Mouse (Mus musculus) small intestine, adult 2 months (tissue): ENCODE measurements around the gene Tcirg1. TPM values are rescaled to one million over a fixed set of nuclear protein-coding genes. Genes with fewer than 3 reads are reported as not detected.
A peak's percentile ranks its signal among the peaks of the same experiment; 100 is the strongest.

Experiments used
- H3K27ac ChIP-seq: fragments of 200-500 bp; 2 replicates; pipeline ENCODE4 v1.5.1; 2012; ENCODE audit warnings: low read depth, low read length, control low read depth, inconsistent platforms; ENCODE audit not compliant: insufficient read depth
- H3K27me3 ChIP-seq: fragments of 200-500 bp; 2 replicates; pipeline ENCODE4 v1.6.1; 2012; ENCODE audit warnings: mild to moderate bottlenecking, moderate library complexity, low read length, inconsistent platforms; ENCODE audit not compliant: control insufficient read depth, insufficient read depth
- H3K36me3 ChIP-seq: fragments of 200-500 bp; 2 replicates; pipeline ENCODE4 v1.6.1; 2012; ENCODE audit warnings: mild to moderate bottlenecking, low read length, control low read depth, inconsistent platforms; ENCODE audit not compliant: control insufficient read depth, insufficient read depth
- H3K4me1 ChIP-seq: fragments of 200-500 bp; 2 replicates; pipeline ENCODE4 v1.6.1; 2012; ENCODE audit warnings: low read length, inconsistent platforms, mixed read lengths; ENCODE audit not compliant: control insufficient read depth, insufficient read depth, insufficient read length
- H3K4me3 ChIP-seq: fragments of 200-500 bp; 2 replicates; pipeline ENCODE4 v1.5.1; 2012; ENCODE audit warnings: low read depth, mild to moderate bottlenecking, control low read depth, inconsistent platforms, low read length, moderate library complexity
- CTCF ChIP-seq: fragments of 200-500 bp; IDR thresholded peaks from 2 replicates; pipeline ENCODE4 v1.5.1; 2012; ENCODE audit warnings: low read depth, mild to moderate bottlenecking, control low read depth, inconsistent platforms, low read length, moderate library complexity, mixed read lengths; ENCODE audit not compliant: insufficient replicate concordance, insufficient read length; ENCODE audit errors: extremely low read depth
- POLR2A ChIP-seq: fragments of 200-500 bp; IDR thresholded peaks from 2 replicates; pipeline ENCODE4 v1.6.1; 2012; ENCODE audit warnings: low read depth, mild to moderate bottlenecking, control low read depth, inconsistent platforms, low read length, moderate library complexity
- WGBS: fragments of 180-500 bp; shearing (Covaris S2); methylation state at CpG from one replicate; pipeline ENCODE4 v1.1.7; 2018; 5-methylcytosine and 5-hydroxymethylcytosine counted together
- polyA plus RNA-seq: library from polyadenylated mRNA; depleted of rRNA; stranded (reverse); fragments of >200 nt; gene quantifications from 2 replicates; pipeline ENCODE4 v1.2.3, GENCODE M21; 2012

Gene Tcirg1
- polyA plus RNA-seq, 1 experiment = 148 TPM

DNA sequence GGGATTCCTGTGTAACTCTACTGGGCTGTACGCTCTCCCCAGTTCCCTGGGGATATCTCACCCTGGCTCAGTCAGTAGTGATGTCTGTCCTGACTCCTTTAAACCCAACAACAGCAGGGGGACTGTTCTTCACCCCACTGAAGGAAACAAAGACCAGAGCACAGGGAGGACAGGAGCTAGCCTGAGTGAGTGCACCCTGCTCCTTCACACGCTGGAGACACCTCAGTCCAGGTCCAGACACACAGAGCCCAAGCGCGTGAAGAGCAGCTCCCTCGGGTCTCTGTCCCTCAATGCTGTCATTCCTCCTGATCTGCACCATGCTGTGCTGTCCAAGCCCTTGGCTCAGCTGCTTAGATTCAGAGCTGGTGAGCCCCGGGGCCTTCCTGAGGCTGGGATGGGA is 19.8 kb upstream of the Tcirg1 start:
- Histone ChIP-seq H3K36me3 (no peaks in the 10 kb centered on the region), H3K27ac (no peak overlapping the region), H3K4me3 (no peak overlapping the region), H3K4me1 (peaks cover 54% of the 10 kb centered on the region), H3K27me3 (no peaks in the 10 kb centered on the region)
- TF ChIP-seq POLR2A (no peak), CTCF (no peak)
- WGBS = 75% methylated on average over 6 of the region's 6 CpGs

DNA sequence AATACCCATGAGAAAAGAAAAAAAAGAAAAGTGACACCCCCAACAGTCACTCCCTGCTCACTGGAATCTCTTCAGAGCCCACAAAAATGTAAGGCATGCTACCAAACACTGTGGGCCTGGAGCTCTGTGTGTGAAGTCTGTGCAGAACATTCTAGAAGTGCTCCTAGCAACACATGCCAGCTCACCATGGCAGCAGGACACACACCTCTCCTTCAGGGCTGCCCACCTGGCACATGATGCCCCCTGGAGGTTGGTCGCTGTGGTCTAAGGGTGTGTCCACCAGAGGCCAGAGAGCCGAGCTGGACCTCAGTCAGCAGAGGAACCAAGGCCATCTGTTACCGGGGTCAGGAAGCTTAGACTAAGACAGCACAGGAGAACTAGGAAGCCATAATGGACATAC is 19.3 kb upstream of the Tcirg1 start:
- Histone ChIP-seq H3K27me3 (no peaks in the 10 kb centered on the region), H3K4me1 (peaks cover 54% of the 10 kb centered on the region), H3K36me3 (no peaks in the 10 kb centered on the region), H3K27ac (no peak overlapping the region), H3K4me3 (no peak overlapping the region)
- 47% methylated on average over 3 of the region's 3 CpGs for WGBS
- TF ChIP-seq POLR2A (no peak), CTCF (no peak)

DNA sequence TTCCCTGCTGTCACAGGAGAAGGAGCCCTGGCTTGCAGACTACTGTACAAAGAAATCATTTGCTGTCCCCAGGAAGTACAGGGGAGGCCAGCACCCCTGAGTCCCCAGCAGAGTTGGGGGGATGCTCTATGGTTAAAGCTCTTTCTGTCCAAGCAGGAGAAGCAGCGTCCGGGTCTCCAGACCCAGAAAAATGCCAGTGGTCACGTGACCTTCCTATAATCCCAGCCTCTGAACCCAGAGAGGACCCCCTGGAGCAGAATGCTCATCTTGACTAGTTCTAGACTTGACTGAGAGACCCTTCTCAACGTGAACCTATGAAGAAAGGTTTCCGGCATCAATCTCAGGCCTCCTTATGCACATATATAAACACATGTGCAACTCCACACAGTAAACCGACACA is 18.9 kb upstream of the Tcirg1 start:
- Histone ChIP-seq H3K27me3 (no peaks in the 10 kb centered on the region), H3K36me3 (no peaks in the 10 kb centered on the region), H3K4me1 (peaks cover 54% of the 10 kb centered on the region), H3K4me3 (no peak overlapping the region), H3K27ac (no peak overlapping the region)
- TF ChIP-seq POLR2A (no peak), CTCF (no peak)
- 90% methylated on average over 6 of the region's 6 CpGs for WGBS

DNA sequence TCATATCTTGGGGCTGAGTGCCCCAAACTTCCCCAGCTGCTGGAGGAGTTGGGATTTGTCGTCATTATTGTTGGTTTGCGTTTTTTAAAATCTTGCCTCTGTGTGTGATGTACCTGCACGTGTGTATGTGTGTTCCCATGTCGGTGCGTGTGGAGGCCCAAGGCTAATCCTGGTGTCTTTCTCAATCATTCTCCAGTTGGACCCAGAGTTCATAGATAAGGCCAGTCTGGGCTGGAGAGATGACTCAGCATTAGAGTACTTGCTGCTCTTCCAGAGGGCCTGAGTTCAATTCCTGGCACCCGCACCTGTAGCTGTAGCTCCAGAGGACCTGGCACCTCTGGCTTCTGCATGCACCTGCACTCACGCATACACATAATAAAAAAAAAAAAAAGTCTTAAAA is 17.9 kb upstream of the Tcirg1 start:
- Histone ChIP-seq H3K27ac (no peak overlapping the region), H3K27me3 (no peaks in the 10 kb centered on the region), H3K4me3 (no peak overlapping the region), H3K4me1 (peaks cover 44% of the 10 kb centered on the region), H3K36me3 (no peaks in the 10 kb centered on the region)
- WGBS = 73% methylated on average over 7 of the region's 7 CpGs
- TF ChIP-seq POLR2A (no peak), CTCF (no peak)

DNA sequence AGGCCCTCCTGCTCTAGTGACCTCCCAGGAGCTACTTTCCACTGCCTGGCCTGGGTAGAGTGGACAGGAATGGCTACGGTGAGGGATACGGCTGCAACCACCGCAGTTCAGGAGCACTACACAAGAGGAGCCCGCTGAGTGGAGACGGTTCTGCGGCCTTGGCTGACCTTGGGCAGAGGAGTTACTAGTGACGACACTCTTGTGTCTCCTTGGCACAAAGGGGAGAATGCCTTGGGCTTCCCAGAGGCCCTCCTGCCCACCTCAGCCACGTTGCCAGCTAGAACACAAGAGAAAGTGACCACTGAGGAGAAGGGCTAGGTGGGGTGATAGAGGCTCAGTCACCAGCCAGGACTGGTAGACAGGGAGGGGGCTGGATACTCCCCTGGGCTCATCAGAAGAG is 17.3 kb upstream of the Tcirg1 start:
- 78% methylated on average over 8 of the region's 8 CpGs for WGBS
- peak overlapping the region; percentile 78 for H3K27ac ChIP-seq
- no peak overlapping the region for H3K4me3 ChIP-seq
- no peaks in the 10 kb centered on the region for H3K36me3 ChIP-seq
- peaks cover 38% of the 10 kb centered on the region for H3K4me1 ChIP-seq
- TF ChIP-seq POLR2A (no peak), CTCF (no peak)
- H3K27me3 ChIP-seq = no peaks in the 10 kb centered on the region

DNA sequence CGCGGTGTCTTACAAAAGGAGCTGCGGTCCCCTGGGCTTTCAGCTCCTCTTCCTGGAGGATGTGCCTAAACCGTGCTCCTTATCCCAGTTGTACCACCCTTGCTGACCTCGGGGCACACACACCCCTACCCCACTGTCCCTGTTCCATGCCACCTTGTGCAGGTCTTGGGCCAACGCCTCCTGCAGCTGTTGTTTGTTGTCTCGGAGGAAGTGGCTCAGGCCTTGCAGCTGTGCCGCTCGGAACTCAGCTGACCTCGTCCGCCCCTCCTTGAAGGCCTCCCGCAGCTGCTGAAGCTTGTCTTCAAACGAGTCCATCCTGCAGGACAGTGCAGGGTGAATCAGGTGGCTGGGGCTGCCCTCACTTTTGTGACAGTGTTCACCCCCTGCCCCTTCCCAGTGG is 16.7 kb upstream of the Tcirg1 start:
- 48% methylated on average over 13 of the region's 13 CpGs for WGBS
- Histone ChIP-seq H3K4me3 (no peak overlapping the region), H3K27me3 (no peaks in the 10 kb centered on the region), H3K4me1 (peaks cover 33% of the 10 kb centered on the region), H3K27ac (peak overlapping the region; percentile 78), H3K36me3 (no peaks in the 10 kb centered on the region)
- TF ChIP-seq POLR2A (no peak), CTCF (no peak)

DNA sequence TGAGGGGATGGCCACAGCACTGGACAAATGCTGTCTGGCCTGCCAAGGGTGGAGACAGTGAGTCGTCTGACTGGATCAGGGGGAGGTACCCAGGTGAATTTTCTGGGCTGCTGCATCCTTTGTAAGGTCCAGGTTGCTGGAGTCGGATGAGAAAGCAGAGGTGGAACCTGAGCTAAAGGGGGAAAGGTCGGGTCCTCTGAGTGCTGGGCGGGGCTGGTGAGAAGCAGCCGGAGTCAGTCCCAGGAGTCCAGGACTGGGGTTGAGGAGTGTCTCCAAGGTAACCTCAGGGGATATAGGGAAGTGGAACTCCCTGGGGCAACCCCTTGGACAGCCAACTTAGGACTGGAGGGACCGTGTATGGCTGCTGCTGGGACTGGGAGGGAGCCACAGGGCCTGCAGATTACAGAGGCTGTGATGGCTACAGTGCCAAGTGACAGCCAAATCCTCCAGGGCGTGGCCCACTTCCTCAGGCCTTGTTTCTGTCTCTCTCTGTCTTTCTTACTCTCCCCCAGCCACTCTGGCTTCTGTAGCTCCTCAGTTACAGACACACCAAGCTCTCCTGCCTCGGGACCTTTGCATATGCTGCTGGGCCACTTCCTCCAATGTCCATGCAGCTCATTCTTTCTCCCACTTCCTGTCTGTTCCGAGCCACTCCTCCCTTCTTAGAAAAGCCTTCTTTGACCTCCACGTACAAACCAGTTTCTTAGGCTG is 15.9 kb upstream of the Tcirg1 start:
- TF ChIP-seq CTCF = no peak
- TF ChIP-seq POLR2A = no peak
- H3K27me3 ChIP-seq = no peaks in the 10 kb centered on the region
- H3K27ac ChIP-seq = peak overlapping the region; percentile 78
- no peak overlapping the region for H3K4me3 ChIP-seq
- no peaks in the 10 kb centered on the region for H3K36me3 ChIP-seq
- peaks cover 29% of the 10 kb centered on the region for H3K4me1 ChIP-seq
- WGBS = 26% methylated on average over 10 of the region's 10 CpGs
